Mouse (Mus musculus): ENCODE data around the gene Clybl. TPM values are rescaled to one million over a fixed set of nuclear protein-coding genes. Genes with fewer than 3 reads are reported as not detected.

Clybl gene
- polyA plus RNA-seq, 1 experiment from 2014 or later: 13.5 TPM

DNA sequence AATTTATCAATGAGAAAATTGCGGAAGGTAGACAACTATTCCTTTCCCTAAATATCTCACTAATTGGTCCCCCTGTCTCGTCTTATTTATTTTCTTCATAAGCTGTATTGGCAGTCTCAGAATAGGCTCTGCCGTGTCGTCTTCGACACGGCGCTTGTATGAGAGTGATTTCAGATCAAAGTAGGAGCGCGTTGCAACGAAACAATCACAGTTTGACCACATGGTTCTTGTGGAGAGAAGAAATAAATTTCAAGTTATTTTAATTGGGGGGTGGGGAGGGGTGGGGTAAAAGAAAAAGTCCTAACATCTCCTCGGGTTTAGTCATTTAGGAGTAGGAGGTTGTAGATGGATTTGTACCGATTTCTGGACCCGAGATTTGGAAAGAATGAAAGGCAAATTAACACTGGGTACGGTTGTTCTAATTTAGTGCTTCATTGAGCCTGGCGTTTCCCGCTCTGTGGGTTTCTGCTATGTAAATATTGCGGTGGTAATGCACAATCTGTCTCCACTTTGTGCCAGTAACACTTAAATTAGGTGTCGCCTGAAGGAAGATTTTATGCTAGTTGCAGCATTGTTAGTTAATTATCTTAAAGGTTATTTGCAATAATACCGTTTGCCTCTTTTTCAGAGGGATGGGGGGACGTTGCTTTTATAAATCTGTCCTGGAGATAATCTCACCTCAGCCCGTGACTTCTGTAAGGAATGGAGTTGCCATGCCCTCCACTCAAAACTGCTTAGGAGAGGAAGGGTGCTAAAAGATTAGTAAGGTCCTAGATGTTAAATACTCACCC lies 203.1 kb downstream of the Clybl start:
- Histone ChIP-seq H3K4me3 (replicated peaks) (no peak overlapping the region), H3K9ac (replicated peaks) (no peak overlapping the region), H3K4me2 (peak overlapping the region; percentile 20), H3K9me3 (replicated peaks) (no peaks in the 10 kb centered on the region), H3K4me1 (peaks cover 17% of the 10 kb centered on the region; the same call in 1 of the 2 replicates), H3K27ac (replicated peaks) (no peak overlapping the region), H3K36me3 (no peaks in the 10 kb centered on the region), H3K27me3 (replicated peaks) (peaks cover 18% of the 10 kb centered on the region; the same call in 1 of the 2 replicates)
- WGBS: 25% methylated on average over 21 of the region's 21 CpGs
- ATAC-seq (ENCODE audit: low FRiP score): no peak; the same call in 1 of the 2 replicates

DNA sequence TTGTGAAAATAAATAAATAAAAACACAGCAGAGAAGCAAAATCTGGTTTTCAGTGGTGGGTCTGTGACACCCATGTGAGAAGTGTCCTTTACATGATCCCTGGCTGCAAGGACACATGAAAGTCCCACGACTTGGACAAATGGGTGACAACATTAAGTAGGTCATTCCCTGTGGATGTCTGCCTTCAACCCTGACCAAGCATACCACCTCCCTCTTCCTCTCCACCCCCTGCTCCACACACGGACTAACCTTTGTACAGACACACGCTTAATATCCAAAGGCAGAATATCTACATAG lies 203.7 kb downstream of the Clybl start:
- Histone ChIP-seq H3K36me3 (no peaks in the 10 kb centered on the region), H3K27me3 (replicated peaks) (peaks cover 15% of the 10 kb centered on the region; the same call in 1 of the 2 replicates), H3K9ac (replicated peaks) (no peak overlapping the region), H3K9me3 (replicated peaks) (no peaks in the 10 kb centered on the region), H3K4me1 (peaks cover 17% of the 10 kb centered on the region; the same call in 1 of the 2 replicates), H3K4me2 (no peak overlapping the region), H3K4me3 (replicated peaks) (no peak overlapping the region), H3K27ac (replicated peaks) (no peak overlapping the region)
- 68% methylated on average over 3 of the region's 3 CpGs for WGBS
- no peak for ATAC-seq (ENCODE audit: low FRiP score)

DNA sequence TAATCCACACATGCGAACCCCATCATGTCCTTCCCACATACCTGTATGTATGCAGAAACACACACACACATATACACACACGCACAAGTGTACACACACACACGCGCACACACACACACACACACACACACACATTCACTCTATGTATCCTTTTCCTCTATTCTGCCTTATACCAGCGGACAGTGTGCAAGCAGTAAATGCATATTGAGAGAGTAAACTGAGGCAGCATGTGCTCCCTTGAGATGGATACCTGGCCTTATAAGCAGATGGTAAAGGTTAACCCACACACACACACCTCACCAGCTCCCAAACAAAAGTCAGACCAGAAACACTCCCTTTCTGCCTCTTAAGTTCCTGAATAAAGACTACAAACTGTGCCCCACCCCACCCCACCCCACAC lies 204.3 kb downstream of the Clybl start:
- Histone ChIP-seq H3K27me3 (replicated peaks) (peaks cover 13% of the 10 kb centered on the region; the same call in 1 of the 2 replicates), H3K4me1 (peaks cover 17% of the 10 kb centered on the region; the same call in 1 of the 2 replicates), H3K9me3 (replicated peaks) (no peaks in the 10 kb centered on the region), H3K36me3 (no peaks in the 10 kb centered on the region), H3K4me3 (replicated peaks) (no peak overlapping the region), H3K9ac (replicated peaks) (no peak overlapping the region), H3K27ac (replicated peaks) (no peak overlapping the region), H3K4me2 (no peak overlapping the region)
- WGBS: 94% methylated on average over 5 of the region's 5 CpGs
- no peak for ATAC-seq (ENCODE audit: low FRiP score)

DNA sequence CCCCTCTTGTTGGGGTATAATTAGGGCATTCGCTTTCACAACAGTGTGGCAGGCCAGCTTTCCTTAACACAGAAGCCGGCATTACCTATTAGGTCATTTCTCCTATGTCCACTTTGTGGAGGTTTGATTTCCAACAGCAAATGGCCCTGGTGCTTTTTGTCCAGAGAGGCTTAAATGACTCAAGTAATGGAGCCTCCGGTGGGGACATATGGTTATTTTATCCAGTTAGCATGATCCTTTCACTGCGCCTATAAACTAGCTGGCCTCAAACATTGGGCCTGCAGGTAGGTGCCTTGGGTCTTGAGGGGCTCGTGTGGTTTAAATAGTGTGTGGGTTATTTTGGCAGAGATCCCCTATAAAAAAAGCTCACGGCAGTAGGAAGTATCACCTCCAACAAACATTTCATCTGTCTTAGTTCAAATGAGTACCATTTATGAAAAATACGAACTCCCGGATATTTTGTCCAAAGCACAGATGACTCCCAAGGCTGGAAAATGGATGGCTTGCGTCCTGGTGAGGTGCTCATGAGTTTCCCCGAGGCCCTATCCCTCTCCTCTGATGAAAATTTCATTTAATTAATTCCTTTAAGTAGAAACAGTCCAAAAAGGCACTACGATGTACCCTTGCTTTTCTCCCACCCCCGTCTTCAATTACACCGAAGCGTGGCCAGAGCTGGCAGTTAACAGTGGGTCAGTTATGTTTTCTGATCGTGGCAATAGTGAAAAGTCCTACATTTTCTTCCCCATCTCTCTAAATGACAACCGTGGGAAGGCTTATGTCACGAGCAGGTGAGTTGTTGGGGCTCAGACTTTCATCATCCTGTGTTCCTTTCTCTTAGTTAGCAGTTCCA lies 205.0 kb downstream of the Clybl start:
- 77% methylated on average over 17 of the region's 17 CpGs for WGBS
- Histone ChIP-seq H3K27me3 (replicated peaks) (peaks cover 10% of the 10 kb centered on the region; the same call in 1 of the 2 replicates), H3K4me3 (replicated peaks) (no peak overlapping the region), H3K4me2 (no peak overlapping the region), H3K27ac (replicated peaks) (no peak overlapping the region), H3K9me3 (replicated peaks) (no peaks in the 10 kb centered on the region), H3K9ac (replicated peaks) (no peak overlapping the region), H3K4me1 (peaks cover 17% of the 10 kb centered on the region; the same call in 1 of the 2 replicates), H3K36me3 (no peaks in the 10 kb centered on the region)
- ATAC-seq (ENCODE audit: low FRiP score): no peak

DNA sequence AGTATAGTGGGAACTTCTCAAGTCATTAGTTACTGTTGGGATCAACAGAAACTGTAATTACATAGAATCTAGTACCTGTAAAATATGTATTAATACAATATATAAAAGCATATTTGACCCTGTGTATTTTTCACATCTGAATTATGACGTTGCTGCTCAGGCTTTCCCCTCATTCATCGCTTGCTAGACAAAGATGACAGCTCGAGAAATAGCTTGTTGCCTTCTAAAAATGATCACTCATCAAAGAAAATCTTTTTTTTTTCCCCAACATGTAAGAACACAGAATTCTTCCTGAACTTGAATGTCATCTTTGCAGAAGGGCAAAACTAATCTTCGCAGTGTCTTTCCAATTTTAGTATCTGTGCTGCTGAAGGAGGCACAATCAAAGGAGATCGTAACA lies 206.3 kb downstream of the Clybl start:
- H3K27me3 ChIP-seq (replicated peaks): peaks cover 4% of the 10 kb centered on the region; the same call in 1 of the 2 replicates
- peaks cover 17% of the 10 kb centered on the region; the same call in 1 of the 2 replicates for H3K4me1 ChIP-seq
- no peak overlapping the region for H3K4me2 ChIP-seq
- H3K9ac ChIP-seq (replicated peaks): no peak overlapping the region
- 88% methylated on average over 5 of the region's 5 CpGs for whole genome bisulfite sequencing
- H3K36me3 ChIP-seq: no peaks in the 10 kb centered on the region
- no peak overlapping the region for H3K4me3 ChIP-seq (replicated peaks)
- no peaks in the 10 kb centered on the region for H3K9me3 ChIP-seq (replicated peaks)
- H3K27ac ChIP-seq (replicated peaks): no peak overlapping the region
- ATAC-seq (ENCODE audit: low FRiP score): no peak

DNA sequence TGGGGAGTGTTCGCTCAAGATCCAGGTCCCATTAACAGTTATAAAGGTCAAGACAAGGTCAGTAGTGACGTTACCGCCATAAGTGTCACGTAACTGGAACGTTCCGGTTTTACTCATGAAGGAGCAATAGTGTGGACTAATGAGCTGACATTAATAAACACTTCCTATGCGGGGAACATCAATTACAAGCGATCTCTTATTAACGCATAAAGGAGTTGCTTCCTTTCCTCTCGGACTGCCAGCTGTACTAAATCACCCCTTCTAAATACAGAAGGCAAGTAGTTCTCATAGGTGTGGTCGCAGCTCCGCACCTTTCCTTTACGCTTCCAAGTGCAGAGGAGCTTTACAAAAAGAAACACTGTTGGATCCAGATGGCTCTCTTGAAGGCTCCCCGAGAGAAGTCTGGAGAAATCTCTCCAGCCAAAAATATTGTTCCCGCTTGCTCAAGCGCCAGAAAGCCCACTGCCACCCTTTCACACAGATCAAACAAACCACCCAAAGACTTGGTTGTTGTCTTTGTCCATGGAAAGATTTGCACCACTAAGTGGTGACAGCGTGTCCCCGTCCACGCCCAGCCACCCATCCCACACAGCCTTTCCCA lies 207.0 kb downstream of the Clybl start:
- Histone ChIP-seq H3K9me3 (replicated peaks) (no peaks in the 10 kb centered on the region), H3K4me1 (peaks cover 17% of the 10 kb centered on the region; the same call in 1 of the 2 replicates), H3K27ac (replicated peaks) (no peak overlapping the region), H3K4me3 (replicated peaks) (no peak overlapping the region), H3K4me2 (no peak overlapping the region), H3K9ac (replicated peaks) (no peak overlapping the region), H3K36me3 (no peaks in the 10 kb centered on the region), H3K27me3 (replicated peaks) (peaks cover 4% of the 10 kb centered on the region; the same call in 1 of the 2 replicates)
- ATAC-seq (ENCODE audit: low FRiP score): no peak
- WGBS: 38% methylated on average over 19 of the region's 19 CpGs

DNA sequence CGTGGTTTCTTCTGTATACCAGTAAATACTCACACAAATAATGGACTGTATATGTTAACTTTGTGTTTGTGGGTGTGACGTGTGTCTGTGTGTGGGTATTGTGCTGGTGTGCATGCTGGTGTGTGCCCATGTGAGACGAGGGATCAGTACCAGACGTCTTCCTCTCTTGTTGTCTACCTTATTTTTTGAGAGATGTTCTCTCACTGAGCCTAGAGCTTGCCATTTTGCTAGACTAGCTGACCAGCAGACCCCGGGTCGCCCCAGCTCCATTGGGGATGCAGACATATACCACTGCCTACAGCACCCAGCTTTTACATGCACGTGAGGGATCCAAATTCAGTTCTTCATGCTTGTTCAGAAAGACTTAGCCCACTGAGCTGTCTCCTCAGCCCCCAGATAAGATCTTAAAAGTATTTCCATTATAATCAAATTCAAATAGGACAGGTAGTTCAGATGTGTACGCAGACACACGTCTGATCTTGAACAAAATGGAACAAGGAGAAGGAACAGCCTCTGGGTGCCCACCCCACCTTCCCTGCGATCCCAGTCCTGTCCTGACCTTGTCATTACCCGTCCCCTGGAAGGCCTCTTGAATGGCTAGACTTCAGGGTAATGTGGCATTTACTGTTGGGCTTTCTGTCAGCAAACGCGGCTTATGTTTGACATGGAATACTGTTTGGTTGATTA lies 208.3 kb downstream of the Clybl start:
- 87% methylated on average over 13 of the region's 13 CpGs for WGBS
- Histone ChIP-seq H3K9me3 (replicated peaks) (no peaks in the 10 kb centered on the region), H3K4me2 (no peak overlapping the region), H3K4me1 (peaks cover 9% of the 10 kb centered on the region; the same call in 1 of the 2 replicates), H3K36me3 (no peaks in the 10 kb centered on the region), H3K9ac (replicated peaks) (no peak overlapping the region), H3K27ac (replicated peaks) (no peak overlapping the region), H3K4me3 (replicated peaks) (no peak overlapping the region), H3K27me3 (replicated peaks) (peaks cover 4% of the 10 kb centered on the region; the same call in 1 of the 2 replicates)
- ATAC-seq (ENCODE audit: low FRiP score): no peak

DNA sequence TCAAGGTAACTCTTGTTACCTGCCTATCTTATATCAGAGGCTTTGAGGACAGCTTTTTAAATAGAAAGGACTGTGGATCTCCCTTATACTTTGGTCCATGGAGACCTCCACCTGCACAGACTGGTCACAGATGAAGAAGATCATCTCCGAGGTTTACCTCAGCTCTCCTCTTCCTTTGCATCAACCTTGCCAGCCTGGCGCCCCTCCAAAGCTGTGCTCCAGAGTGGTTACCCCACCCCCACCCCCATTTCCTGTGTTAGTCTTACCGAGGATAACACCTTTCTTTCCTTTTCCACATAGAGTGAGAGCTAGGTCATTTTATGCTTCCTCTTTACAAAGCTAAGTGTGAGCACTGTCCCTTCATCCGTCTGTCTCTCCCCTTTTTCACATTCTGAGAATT lies 209.4 kb downstream of the Clybl start:
- Histone ChIP-seq H3K27me3 (replicated peaks) (peaks cover 4% of the 10 kb centered on the region; the same call in 1 of the 2 replicates), H3K9ac (replicated peaks) (no peak overlapping the region), H3K4me3 (replicated peaks) (no peak overlapping the region), H3K4me2 (no peak overlapping the region), H3K36me3 (no peaks in the 10 kb centered on the region), H3K27ac (replicated peaks) (no peak overlapping the region), H3K9me3 (replicated peaks) (no peaks in the 10 kb centered on the region), H3K4me1 (0 out of 2 replicates have a peak, but pooled peaks cover 6% of the 10 kb centered on the region)
- no peak for ATAC-seq (ENCODE audit: low FRiP score)
- 63% methylated on average over 4 of the region's 4 CpGs for WGBS

DNA sequence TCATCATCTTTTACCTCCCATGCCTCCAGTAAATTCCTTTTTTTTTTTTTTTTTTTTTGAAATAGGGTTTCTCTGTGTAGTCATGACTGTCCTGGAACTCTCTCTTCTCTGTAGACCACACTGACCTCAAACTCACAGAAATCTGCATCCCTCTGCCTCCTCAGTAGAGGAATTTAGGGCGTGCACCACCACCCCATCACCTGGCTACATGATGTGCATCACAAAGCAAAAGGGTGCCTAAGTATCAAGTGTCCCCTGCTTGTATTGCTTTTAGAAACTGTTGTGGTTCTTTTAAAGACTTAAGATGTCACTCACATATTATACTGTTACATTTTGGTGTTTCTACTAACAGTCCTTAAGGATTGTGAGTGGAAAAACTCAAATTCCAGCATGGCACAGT lies 211.6 kb downstream of the Clybl start:
- H3K4me3 ChIP-seq (replicated peaks): no peak overlapping the region
- H3K9me3 ChIP-seq (replicated peaks): no peaks in the 10 kb centered on the region
- H3K9ac ChIP-seq (replicated peaks): no peak overlapping the region
- 0 out of 2 replicates have a peak, but pooled peaks cover 6% of the 10 kb centered on the region for H3K4me1 ChIP-seq
- H3K27me3 ChIP-seq (replicated peaks): peaks cover 4% of the 10 kb centered on the region; the same call in 1 of the 2 replicates
- no peaks in the 10 kb centered on the region for H3K36me3 ChIP-seq
- WGBS: 86% methylated on average over 1 of the region's 1 CpGs
- no peak for ATAC-seq (ENCODE audit: low FRiP score)
- no peak overlapping the region for H3K27ac ChIP-seq (replicated peaks)
- H3K4me2 ChIP-seq: no peak overlapping the region

DNA sequence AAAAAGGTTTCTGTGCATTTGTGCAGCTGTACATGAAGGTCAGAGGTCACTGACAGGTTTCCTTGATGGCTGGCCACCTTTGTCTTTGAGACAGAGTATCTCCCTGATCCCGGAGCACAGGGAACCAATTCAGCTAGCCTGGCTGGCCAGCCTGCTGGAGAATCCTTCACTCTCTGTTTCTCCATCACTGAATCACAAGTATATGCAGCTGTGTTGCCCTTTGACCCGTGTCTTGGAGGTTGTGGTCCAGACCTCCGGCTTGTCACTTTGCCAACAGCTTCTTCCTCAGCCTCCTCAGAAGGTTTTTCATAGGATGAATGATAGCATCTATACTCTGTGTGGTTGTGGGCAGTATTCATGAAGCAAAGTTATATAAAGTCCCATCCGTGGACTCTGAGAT lies 217.2 kb downstream of the Clybl start:
- Histone ChIP-seq H3K4me3 (replicated peaks) (no peak overlapping the region), H3K36me3 (no peaks in the 10 kb centered on the region), H3K4me1 (no peaks in the 10 kb centered on the region), H3K27me3 (replicated peaks) (peaks cover 40% of the 10 kb centered on the region), H3K4me2 (no peak overlapping the region), H3K9ac (replicated peaks) (no peak overlapping the region), H3K27ac (replicated peaks) (no peak overlapping the region), H3K9me3 (replicated peaks) (no peaks in the 10 kb centered on the region)
- ATAC-seq (ENCODE audit: low FRiP score): no peak
- 63% methylated on average over 4 of the region's 4 CpGs for WGBS

DNA sequence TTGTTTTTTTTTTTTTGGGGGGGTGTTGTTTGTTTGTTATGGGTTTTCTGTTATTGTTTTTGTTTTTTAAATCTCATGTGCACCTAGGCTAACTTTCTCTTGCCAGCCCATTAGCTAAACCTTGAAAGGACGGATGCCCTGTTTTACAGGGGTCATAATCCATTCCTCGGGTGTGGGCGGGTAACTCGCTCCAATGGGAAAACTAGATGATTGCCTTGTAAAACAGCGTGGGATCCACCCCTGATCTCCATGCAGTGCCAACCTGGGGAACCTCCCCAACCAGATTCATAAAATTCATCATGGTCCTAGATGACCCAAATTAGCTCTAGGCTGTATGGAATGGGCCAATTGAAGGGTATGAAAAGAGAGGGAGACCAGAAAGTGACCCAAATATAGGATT lies 218.4 kb downstream of the Clybl start:
- no peak for ATAC-seq (ENCODE audit: low FRiP score)
- Histone ChIP-seq H3K9ac (replicated peaks) (no peak overlapping the region), H3K27me3 (replicated peaks) (peaks cover 51% of the 10 kb centered on the region), H3K4me3 (replicated peaks) (no peak overlapping the region), H3K27ac (replicated peaks) (no peak overlapping the region), H3K4me2 (no peak overlapping the region), H3K4me1 (no peaks in the 10 kb centered on the region), H3K36me3 (no peaks in the 10 kb centered on the region), H3K9me3 (replicated peaks) (no peaks in the 10 kb centered on the region)
- 42% methylated on average over 5 of the region's 5 CpGs for WGBS
